Mouse (Mus musculus) gastrocnemius, postnatal 25 days (tissue): ENCODE measurements around the gene Dnajb9. TPM values are rescaled to one million over a fixed set of nuclear protein-coding genes. Genes with fewer than 3 reads are reported as not detected.

Experiments used
- microRNA-seq, 2 experiments: library from miRNA; unstranded; fragments of <30 nt; microRNA quantifications; one replicate each; pipeline ENCODE4 v1.2.0; 2021; ENCODE audit warnings: borderline replicate concordance in 2 of 2
- total RNA-seq, 2 experiments: library from RNA; stranded (reverse); gene quantifications; 1 replicate in 1 of 2; 2 replicates in 1 of 2; pipeline ENCODE4 v1.2.3; 2021

The Dnajb9 gene
- total RNA-seq, 2 experiments from 2014 or later: 23.2 to 27.3 TPM

Small RNA genes within 50 kb of the gene (microRNA-seq; reads per million reads assigned to microRNA genes)
- gene Mir5627: 0 reads per million in 2 experiments

Other genes starting within 250 kb of the Dnajb9 start
- 100 to 1,000 TPM; 103 TPM for gene Pnpla8, start 11.0 kb upstream of the Dnajb9 start, total RNA-seq
- gene Nrcam, start 118.6 kb upstream of the Dnajb9 start, total RNA-seq: 1 to 10 TPM in 1 of 2 experiments, under 1 TPM in 1; 0.74 to 1.5 TPM